Mouse (Mus musculus) heart, embryonic 10.5 days (tissue): ENCODE data around the gene Gm21312. TPM values are rescaled to one million over a fixed set of nuclear protein-coding genes. Genes with fewer than 3 reads are reported as not detected.
"Not testable (repeated sequence)": the region's sequence is repeated elsewhere in the genome, so short reads cannot be mapped to it uniquely, and the experiment has no call there.

Experiments
- DNase-seq: peaks from one replicate; pipeline ENCODE4 v3.0.0-alpha.2; 2017; ENCODE audit warnings: low spot score
- H3K27ac ChIP-seq: fragments of 300-500 bp; sonication (generic); 2 replicates; pipeline ENCODE4 v1.5.1; 2016; ENCODE audit warnings: mild to moderate bottlenecking
- H3K27me3 ChIP-seq: fragments of 300-500 bp; sonication (generic); 2 replicates; pipeline ENCODE4 v1.6.1; 2016; ENCODE audit warnings: mild to moderate bottlenecking; ENCODE audit not compliant: poor library complexity, insufficient read depth, severe bottlenecking
- H3K36me3 ChIP-seq: fragments of 300-500 bp; sonication (generic); 2 replicates; pipeline ENCODE4 v1.6.1; 2016; ENCODE audit warnings: mild to moderate bottlenecking, moderate library complexity
- H3K4me1 ChIP-seq: fragments of 300-500 bp; sonication (generic); 2 replicates; pipeline ENCODE4 v1.6.1; 2016; ENCODE audit warnings: mild to moderate bottlenecking
- H3K4me3 ChIP-seq: fragments of 300-500 bp; sonication (generic); 2 replicates; pipeline ENCODE4 v1.5.1; 2016; ENCODE audit warnings: mild to moderate bottlenecking, moderate library complexity
- H3K9me3 ChIP-seq: fragments of 300-500 bp; sonication (generic); 2 replicates; pipeline ENCODE4 v1.6.1; 2016; ENCODE audit warnings: mild to moderate bottlenecking, moderate library complexity
- WGBS: fragments of 180-500 bp; shearing (Covaris S2); methylation state at CpG from one replicate; pipeline ENCODE4 v1.1.7; 2016; 5-methylcytosine and 5-hydroxymethylcytosine counted together
- polyA plus RNA-seq: library from polyadenylated mRNA; unstranded; fragments of >200 nt; fragmentation: Nextera tagmentation; extraction: Ambion mirVana; gene quantifications from 2 replicates; pipeline ENCODE4 v1.2.1, GENCODE M21; 2016

Gm21312 gene
- not detected in 2 replicates for polyA plus RNA-seq

DNA sequence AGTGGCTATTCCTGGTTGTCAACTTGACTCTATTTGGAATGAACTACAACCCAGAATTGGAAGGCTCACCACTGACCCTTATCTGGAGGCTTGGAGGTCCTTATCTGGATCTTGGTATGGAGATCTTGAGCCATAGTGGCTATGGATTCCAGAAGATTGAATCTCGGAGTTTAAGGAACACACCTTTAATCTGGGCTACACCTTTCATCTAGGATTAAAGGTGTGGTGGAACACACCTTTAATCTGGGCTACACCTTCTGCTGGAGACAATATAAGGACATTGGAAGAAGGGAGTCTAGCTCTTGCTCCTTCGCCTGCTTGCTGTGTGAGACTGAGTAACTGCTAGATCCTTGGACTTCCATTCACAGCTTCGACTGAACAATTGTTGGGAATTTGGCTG, at the start of gene Gm21312:
TSS of gene Gm21312 (plus strand) at position 301 of the 400 bp plus-strand sequence.
- H3K9me3 ChIP-seq, H3K36me3 ChIP-seq, H3K4me1 ChIP-seq, H3K27me3 ChIP-seq, H3K4me3 ChIP-seq, DNase-seq, H3K27ac ChIP-seq: not testable (repeated sequence)
- no CpG with 5 or more reads among the region's 3 CpGs for WGBS

DNA sequence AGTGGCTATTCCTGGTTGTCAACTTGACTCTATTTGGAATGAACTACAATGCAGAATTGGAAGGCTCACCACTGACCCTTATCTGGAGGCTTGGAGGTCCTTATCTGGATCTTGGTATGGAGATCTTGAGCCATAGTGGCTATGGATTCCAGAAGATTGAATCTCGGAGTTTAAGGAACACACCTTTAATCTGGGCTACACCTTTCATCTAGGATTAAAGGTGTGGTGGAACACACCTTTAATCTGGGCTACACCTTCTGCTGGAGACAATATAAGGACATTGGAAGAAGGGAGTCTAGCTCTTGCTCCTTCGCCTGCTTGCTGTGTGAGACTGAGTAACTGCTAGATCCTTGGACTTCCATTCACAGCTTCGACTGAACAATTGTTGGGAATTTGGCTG, 34.1 kb upstream of the Gm21312 start, which contains the start of gene Gm21293:
TSS of gene Gm21293 (plus strand) at position 301 of the 400 bp plus-strand sequence.
- not testable (repeated sequence) for H3K4me3 ChIP-seq, H3K9me3 ChIP-seq, H3K27me3 ChIP-seq, H3K36me3 ChIP-seq, H3K4me1 ChIP-seq, DNase-seq, H3K27ac ChIP-seq
- no CpG with 5 or more reads among the region's 3 CpGs for WGBS

DNA sequence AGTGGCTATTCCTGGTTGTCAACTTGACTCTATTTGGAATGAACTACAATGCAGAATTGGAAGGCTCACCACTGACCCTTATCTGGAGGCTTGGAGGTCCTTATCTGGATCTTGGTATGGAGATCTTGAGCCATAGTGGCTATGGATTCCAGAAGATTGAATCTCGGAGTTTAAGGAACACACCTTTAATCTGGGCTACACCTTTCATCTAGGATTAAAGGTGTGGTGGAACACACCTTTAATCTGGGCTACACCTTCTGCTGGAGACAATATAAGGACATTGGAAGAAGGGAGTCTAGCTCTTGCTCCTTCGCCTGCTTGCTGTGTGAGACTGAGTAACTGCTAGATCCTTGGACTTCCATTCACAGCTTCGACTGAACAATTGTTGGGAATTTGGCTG, 25.6 kb upstream of the Gm21312 start, which contains the start of gene Gm6763:
TSS of gene Gm6763 (plus strand) at position 301 of the 400 bp plus-strand sequence.
- not testable (repeated sequence) for H3K9me3 ChIP-seq, H3K27me3 ChIP-seq
- no CpG with 5 or more reads among the region's 3 CpGs for WGBS

DNA sequence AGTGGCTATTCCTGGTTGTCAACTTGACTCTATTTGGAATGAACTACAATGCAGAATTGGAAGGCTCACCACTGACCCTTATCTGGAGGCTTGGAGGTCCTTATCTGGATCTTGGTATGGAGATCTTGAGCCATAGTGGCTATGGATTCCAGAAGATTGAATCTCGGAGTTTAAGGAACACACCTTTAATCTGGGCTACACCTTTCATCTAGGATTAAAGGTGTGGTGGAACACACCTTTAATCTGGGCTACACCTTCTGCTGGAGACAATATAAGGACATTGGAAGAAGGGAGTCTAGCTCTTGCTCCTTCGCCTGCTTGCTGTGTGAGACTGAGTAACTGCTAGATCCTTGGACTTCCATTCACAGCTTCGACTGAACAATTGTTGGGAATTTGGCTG, 17.1 kb upstream of the Gm21312 start, which contains the start of gene Gm8764:
TSS of gene Gm8764 (plus strand) at position 301 of the 400 bp plus-strand sequence.
- not testable (repeated sequence) for DNase-seq, H3K36me3 ChIP-seq, H3K27me3 ChIP-seq, H3K4me1 ChIP-seq, H3K27ac ChIP-seq, H3K9me3 ChIP-seq, H3K4me3 ChIP-seq
- no CpG with 5 or more reads among the region's 3 CpGs for WGBS

More for the DNA sequence above, 25.6 kb upstream of the Gm21312 start, which contains the start of gene Gm6763:
- not testable (repeated sequence) for H3K36me3 ChIP-seq, DNase-seq, H3K4me1 ChIP-seq, H3K4me3 ChIP-seq, H3K27ac ChIP-seq

DNA sequence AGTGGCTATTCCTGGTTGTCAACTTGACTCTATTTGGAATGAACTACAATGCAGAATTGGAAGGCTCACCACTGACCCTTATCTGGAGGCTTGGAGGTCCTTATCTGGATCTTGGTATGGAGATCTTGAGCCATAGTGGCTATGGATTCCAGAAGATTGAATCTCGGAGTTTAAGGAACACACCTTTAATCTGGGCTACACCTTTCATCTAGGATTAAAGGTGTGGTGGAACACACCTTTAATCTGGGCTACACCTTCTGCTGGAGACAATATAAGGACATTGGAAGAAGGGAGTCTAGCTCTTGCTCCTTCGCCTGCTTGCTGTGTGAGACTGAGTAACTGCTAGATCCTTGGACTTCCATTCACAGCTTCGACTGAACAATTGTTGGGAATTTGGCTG, 8.6 kb upstream of the Gm21312 start, which contains the start of gene Gm21304:
TSS of gene Gm21304 (plus strand) at position 301 of the 400 bp plus-strand sequence.
- not testable (repeated sequence) for H3K36me3 ChIP-seq, H3K4me1 ChIP-seq, DNase-seq, H3K27ac ChIP-seq, H3K9me3 ChIP-seq, H3K4me3 ChIP-seq, H3K27me3 ChIP-seq
- no CpG with 5 or more reads among the region's 3 CpGs for WGBS

DNA sequence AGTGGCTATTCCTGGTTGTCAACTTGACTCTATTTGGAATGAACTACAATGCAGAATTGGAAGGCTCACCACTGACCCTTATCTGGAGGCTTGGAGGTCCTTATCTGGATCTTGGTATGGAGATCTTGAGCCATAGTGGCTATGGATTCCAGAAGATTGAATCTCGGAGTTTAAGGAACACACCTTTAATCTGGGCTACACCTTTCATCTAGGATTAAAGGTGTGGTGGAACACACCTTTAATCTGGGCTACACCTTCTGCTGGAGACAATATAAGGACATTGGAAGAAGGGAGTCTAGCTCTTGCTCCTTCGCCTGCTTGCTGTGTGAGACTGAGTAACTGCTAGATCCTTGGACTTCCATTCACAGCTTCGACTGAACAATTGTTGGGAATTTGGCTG, 8.4 kb downstream of the Gm21312 start, which contains the start of gene Gm20765:
TSS of gene Gm20765 (plus strand) at position 301 of the 400 bp plus-strand sequence.
- H3K27ac ChIP-seq, H3K27me3 ChIP-seq, H3K4me1 ChIP-seq, DNase-seq, H3K9me3 ChIP-seq, H3K4me3 ChIP-seq, H3K36me3 ChIP-seq: not testable (repeated sequence)
- no CpG with 5 or more reads among the region's 3 CpGs for WGBS

DNA sequence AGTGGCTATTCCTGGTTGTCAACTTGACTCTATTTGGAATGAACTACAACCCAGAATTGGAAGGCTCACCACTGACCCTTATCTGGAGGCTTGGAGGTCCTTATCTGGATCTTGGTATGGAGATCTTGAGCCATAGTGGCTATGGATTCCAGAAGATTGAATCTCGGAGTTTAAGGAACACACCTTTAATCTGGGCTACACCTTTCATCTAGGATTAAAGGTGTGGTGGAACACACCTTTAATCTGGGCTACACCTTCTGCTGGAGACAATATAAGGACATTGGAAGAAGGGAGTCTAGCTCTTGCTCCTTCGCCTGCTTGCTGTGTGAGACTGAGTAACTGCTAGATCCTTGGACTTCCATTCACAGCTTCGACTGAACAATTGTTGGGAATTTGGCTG, 16.9 kb downstream of the Gm21312 start, which contains the start of gene Gm4340:
TSS of gene Gm4340 (plus strand) at position 301 of the 400 bp plus-strand sequence.
- not testable (repeated sequence) for DNase-seq, H3K4me1 ChIP-seq, H3K27me3 ChIP-seq, H3K4me3 ChIP-seq, H3K9me3 ChIP-seq, H3K36me3 ChIP-seq, H3K27ac ChIP-seq
- no CpG with 5 or more reads among the region's 3 CpGs for WGBS

DNA sequence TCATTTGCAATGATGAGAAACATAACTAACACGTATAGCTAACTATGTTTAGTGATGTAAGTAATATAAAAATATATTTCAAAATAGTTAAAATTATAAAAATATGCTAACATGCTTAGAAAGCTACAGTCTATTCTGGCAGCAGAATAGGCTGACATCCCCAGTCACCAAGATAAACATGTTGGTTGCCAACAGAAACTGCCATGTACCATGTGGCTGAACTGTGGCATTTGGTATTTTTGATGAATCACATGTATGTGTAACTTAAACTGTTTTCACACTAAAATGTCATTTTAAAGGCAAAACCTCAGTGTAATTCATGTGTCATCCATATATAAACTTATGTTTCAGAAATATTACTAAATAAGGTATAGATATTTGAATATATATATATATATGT, 32.8 kb downstream of the Gm21312 start:
- no peaks in the 10 kb centered on the region for H3K36me3 ChIP-seq
- no peaks in the 10 kb centered on the region for H3K4me1 ChIP-seq
- no peaks in the 10 kb centered on the region for H3K9me3 ChIP-seq
- H3K27ac ChIP-seq = no peak overlapping the region
- no peak for DNase-seq
- 75% methylated on average over 1 of the region's 1 CpGs for WGBS
- H3K4me3 ChIP-seq = no peak overlapping the region
- no peaks in the 10 kb centered on the region for H3K27me3 ChIP-seq

DNA sequence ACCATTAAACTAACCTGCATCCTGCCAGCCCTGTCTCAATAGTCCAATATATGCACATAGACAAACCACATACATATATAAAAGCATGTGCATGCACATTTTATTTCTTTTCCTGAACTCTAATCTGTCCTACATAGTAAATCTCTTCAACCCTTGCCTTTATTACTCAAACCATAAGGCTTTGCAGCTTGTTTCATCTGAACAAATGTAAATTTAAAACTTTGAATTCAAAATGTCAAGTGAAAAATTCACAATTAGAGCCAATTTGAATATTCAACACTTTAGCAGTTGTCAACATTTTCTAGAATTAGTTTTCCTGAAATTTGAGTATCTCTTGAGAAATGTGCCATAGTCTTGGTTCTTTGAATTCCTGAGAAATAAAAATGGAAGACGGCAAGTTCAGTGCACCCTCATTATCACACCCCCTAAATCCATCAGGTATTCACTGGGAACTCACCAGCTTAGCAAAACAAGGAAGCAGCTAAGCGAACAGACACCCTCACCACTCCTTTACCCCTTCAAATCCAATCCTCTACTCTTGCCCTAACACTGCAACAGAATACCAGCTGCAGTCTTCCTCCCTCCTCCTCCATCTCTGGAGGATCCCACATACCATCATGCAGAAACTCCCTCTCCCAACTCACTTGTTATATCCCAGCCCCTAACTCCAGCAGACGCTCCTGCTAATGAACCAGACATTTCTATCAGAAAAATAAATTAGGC, 33.6 kb downstream of the Gm21312 start:
- no peaks in the 10 kb centered on the region for H3K36me3 ChIP-seq
- H3K27me3 ChIP-seq = no peaks in the 10 kb centered on the region
- H3K9me3 ChIP-seq = no peaks in the 10 kb centered on the region
- no peak overlapping the region for H3K4me3 ChIP-seq
- H3K4me1 ChIP-seq = no peaks in the 10 kb centered on the region
- H3K27ac ChIP-seq = no peak overlapping the region
- DNase-seq = no peak
- 78% methylated on average over 3 of the region's 3 CpGs for WGBS

DNA sequence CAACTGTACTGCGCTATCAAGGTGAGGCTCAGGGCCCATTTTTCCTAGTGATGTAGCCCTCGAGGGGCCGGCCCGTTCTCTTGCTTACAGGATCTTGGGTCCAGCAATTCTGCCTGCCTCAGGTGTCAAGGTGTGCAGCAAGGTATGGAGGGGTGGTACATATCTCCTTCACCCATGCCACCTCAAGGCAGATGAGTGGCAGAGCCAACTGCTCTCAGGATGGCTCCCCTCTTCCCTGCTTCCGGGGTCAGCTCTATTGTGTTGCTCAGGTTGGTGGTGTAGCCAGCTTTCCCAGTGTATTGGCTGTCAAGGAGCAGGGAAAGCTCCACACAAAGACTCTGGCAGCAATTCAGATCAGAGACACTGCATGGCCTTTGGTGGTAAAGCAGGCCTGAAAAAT, 37.7 kb downstream of the Gm21312 start:
- DNase-seq = no peak
- Histone ChIP-seq H3K4me1 (no peaks in the 10 kb centered on the region), H3K9me3 (no peaks in the 10 kb centered on the region), H3K27ac (no peak overlapping the region), H3K27me3 (no peaks in the 10 kb centered on the region), H3K36me3 (no peaks in the 10 kb centered on the region), H3K4me3 (no peak overlapping the region)
- 87% methylated on average over 5 of the region's 5 CpGs for WGBS

DNA sequence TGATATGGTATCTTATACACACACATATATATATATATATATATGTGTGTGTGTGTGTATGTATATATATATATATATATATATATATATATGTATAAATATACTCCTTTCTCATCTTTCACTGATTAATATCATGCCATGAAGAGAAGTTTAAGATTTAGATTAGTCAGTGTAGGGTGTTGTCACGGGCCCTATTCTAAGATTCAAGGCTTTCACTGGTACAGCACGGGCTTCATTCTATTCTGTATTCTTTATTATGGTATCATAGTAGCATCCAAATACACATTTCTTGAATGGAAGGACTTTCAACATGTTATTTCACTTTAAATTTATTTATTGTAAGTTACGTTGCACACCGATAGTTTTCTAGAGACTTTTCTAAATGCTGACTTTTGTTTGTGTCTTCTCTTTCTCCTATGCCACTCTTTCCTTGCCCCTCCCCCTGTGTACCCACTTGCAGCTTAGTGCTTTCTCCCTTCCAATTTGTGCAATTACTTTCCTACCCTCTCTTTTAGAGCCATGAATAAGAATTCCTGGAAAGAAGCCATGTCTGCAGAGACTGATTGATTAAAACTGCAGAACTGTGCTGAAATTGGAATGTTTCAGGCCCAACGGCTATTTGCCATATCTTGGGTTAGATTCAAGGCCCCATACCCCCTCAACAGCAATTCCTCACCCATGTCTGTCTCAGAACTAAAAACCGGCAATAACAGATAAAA, 43.6 kb downstream of the Gm21312 start:
- Histone ChIP-seq H3K27ac (no peak overlapping the region), H3K9me3 (no peaks in the 10 kb centered on the region), H3K36me3 (no peaks in the 10 kb centered on the region), H3K4me1 (no peaks in the 10 kb centered on the region), H3K27me3 (no peaks in the 10 kb centered on the region), H3K4me3 (no peak overlapping the region)
- DNase-seq = no peak
- 83% methylated on average over 6 of the region's 6 CpGs for WGBS
